Mouse (Mus musculus) heart, embryonic 11.5 days (tissue): ENCODE data around the gene Myo3a. TPM values are rescaled to one million over a fixed set of nuclear protein-coding genes. Genes with fewer than 3 reads are reported as not detected.
A peak's percentile ranks its signal among the peaks of the same experiment; 100 is the strongest.

ENCODE experiments used
- ATAC-seq: fragments of 200-750 bp; cut with Nextera tagmentation; replicated peaks from 2 replicates; pipeline ENCODE4 v1.8.0; 2017; ENCODE audit warnings: moderate library complexity; ENCODE audit not compliant: insufficient number of reproducible peaks, low FRiP score, low TSS enrichment
- H3K27ac ChIP-seq: fragments of 300-500 bp; sonication (generic); 2 replicates; pipeline ENCODE4 v1.5.1; 2014; ENCODE audit warnings: mild to moderate bottlenecking, low read depth, low read length
- H3K27me3 ChIP-seq: fragments of 300-500 bp; sonication (generic); 2 replicates; pipeline ENCODE4 v1.6.1; 2014; ENCODE audit warnings: mild to moderate bottlenecking, low read length, mixed read lengths; ENCODE audit not compliant: control insufficient read depth, insufficient read depth
- H3K36me3 ChIP-seq: fragments of 300-500 bp; sonication (generic); 2 replicates; pipeline ENCODE4 v1.6.1; 2014; ENCODE audit warnings: mild to moderate bottlenecking, low read length, moderate library complexity, mixed read lengths; ENCODE audit not compliant: control insufficient read depth, insufficient read depth
- H3K4me1 ChIP-seq: fragments of 300-500 bp; sonication (generic); 2 replicates; pipeline ENCODE4 v1.6.1; 2014; ENCODE audit warnings: low read length; ENCODE audit not compliant: control insufficient read depth, insufficient read depth
- H3K4me2 ChIP-seq: fragments of 300-500 bp; sonication (generic); 2 replicates; pipeline ENCODE4 v1.6.1; 2014; ENCODE audit warnings: mild to moderate bottlenecking, moderate library complexity
- H3K4me3 ChIP-seq: fragments of 300-500 bp; sonication (generic); 2 replicates; pipeline ENCODE4 v1.5.1; 2014; ENCODE audit warnings: low read depth, low read length
- H3K9ac ChIP-seq: fragments of 300-500 bp; sonication (generic); 2 replicates; pipeline ENCODE4 v1.6.1; 2014; ENCODE audit warnings: mild to moderate bottlenecking, low read depth, low read length, moderate library complexity
- H3K9me3 ChIP-seq: fragments of 300-500 bp; sonication (generic); replicated peaks from 2 replicates; pipeline ENCODE4 v1.6.1; 2016; ENCODE audit warnings: low read length; ENCODE audit not compliant: control insufficient read depth
- WGBS: fragments of 180-500 bp; shearing (Covaris S2); extraction: QIAGEN DNeasy Blood & Tissue Kit; methylation state at CpG from one replicate; pipeline ENCODE4 v1.1.7; 2014; ENCODE audit not compliant: insufficient replicate concordance; 5-methylcytosine and 5-hydroxymethylcytosine counted together
- polyA plus RNA-seq: library from polyadenylated mRNA; unstranded; fragments of >200 nt; fragmentation: Nextera tagmentation; extraction: Ambion mirVana; gene quantifications from 2 replicates; pipeline ENCODE4 v1.2.1, GENCODE M21; 2014

The Myo3a gene
- polyA plus RNA-seq, 1 experiment from 2014 or later, result not detected

DNA sequence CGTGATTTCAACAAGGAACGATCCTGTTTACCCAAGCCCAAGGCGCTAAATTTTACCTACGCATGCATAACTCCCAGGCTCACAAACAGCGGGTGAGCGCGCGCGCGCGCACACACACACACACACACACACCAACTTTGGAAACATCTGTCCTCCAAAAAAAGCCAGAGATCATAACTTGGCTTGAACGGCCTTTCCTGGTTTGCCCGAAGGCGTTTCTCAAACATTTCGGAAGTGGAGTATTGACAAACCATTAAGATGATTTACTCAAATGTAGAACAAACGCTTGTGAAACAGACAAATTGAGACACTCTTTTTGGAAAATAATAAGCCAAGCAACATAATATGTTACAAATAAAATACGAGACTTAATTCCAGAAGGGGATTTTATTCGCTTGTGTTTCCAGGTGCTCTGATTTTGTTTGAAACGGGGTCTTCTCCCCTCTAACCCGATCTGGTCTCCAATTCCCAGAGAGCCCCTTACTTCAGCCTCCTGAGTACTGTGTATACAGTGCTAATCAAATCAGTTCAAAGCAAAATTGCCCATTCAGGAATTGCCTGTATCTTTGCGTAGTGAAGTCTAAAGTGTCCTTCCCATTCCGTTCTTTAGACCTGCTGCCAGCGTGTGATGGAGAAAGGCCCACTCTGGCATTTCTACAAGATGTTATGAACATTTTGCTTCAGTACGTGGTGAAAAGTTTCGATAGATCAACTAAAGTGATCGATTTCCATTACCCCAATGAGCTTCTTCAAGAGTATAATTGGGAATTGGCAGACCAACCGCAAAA, 397.1 kb downstream of the Myo3a start:
- Histone ChIP-seq H3K27ac (no peak overlapping the region), H3K9ac (no peak overlapping the region), H3K9me3 (no peaks in the 10 kb centered on the region), H3K4me1 (peaks cover 13% of the 10 kb centered on the region; the same call in 1 of the 2 replicates), H3K27me3 (peaks cover 74% of the 10 kb centered on the region), H3K4me3 (peak overlapping the region; percentile 31; the same call in 1 of the 2 replicates), H3K4me2 (peak overlapping the region; percentile 67), H3K36me3 (no peaks in the 10 kb centered on the region)
- WGBS, result 7% methylated on average over 27 of the region's 27 CpGs
- no peak for ATAC-seq

DNA sequence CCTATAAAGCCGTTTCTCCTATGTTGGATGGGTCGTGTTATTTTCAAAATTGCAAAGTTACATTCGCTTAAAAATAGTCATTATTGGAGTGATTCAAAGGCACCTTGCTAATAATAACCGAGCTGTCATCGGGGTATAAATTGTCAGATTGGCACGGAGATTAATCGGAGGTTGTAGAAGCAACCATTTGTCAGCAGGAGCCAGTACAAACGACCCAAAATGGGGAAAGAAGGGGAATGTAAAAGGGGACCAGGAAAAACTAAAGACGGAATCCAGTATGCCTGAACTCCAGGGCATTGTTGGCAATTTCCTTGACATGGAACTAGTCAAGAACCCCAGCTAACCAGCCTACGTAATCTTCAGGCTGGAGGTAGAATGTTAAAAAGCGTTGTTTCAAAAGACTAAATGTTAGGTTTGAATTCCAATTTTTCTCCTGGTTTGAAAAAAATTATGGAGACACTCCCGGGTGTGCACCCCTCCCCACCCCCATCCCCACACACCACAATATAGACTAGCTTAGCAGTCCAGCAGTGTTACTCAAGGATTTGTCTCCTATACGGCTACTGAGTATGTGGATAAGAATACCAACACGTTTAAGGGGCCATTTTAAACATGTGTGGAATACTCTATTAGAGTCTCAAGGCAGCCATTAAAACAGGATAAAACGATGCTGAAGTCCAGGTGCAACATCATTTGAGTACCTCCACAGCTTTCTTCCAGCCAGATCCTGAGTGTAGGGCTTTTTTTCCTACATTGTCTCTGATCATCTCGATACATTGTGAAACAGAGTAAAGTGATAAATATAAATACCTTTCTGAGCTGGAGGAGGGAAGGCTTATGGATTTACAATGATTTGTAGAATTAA, 398.0 kb downstream of the Myo3a start:
- H3K27me3 ChIP-seq, result peaks cover 66% of the 10 kb centered on the region
- no peak for ATAC-seq
- 17% methylated on average over 16 of the region's 16 CpGs for WGBS
- peaks cover 13% of the 10 kb centered on the region; the same call in 1 of the 2 replicates for H3K4me1 ChIP-seq
- H3K4me3 ChIP-seq, result no peak overlapping the region
- no peaks in the 10 kb centered on the region for H3K36me3 ChIP-seq
- H3K9ac ChIP-seq, result no peak overlapping the region
- H3K9me3 ChIP-seq, result no peaks in the 10 kb centered on the region
- no peak overlapping the region for H3K27ac ChIP-seq
- no peak overlapping the region for H3K4me2 ChIP-seq

DNA sequence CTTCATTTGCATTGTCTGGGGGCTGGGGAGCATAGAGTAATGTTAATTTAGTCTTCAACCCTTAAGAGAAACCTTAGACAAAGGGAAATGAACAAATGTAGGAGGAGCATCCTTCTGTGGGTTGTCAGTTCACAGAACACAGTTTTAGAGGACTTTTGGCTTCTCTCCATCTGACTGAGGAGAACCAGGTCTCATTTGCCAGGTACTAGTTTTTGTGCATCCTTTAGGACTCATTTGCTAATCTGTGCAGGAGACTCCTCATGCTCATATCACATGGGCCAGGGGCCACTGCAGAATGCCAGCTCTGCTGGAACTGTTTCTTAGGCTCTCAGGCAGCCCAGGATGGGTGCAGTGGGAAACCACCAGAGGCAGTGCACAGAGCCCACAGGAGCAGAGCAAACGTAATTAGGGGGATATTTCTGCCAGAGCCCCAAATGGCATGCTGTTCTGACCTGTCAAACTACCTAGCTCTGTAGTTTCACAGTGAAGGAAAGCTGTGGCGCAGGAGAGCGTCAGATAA, 399.9 kb downstream of the Myo3a start:
- Histone ChIP-seq H3K27me3 (peaks cover 47% of the 10 kb centered on the region), H3K9ac (no peak overlapping the region), H3K4me2 (no peak overlapping the region), H3K4me1 (peaks cover 10% of the 10 kb centered on the region; the same call in 1 of the 2 replicates), H3K9me3 (no peaks in the 10 kb centered on the region), H3K36me3 (no peaks in the 10 kb centered on the region), H3K4me3 (no peak overlapping the region), H3K27ac (no peak overlapping the region)
- WGBS, result 30% methylated on average over 3 of the region's 3 CpGs
- ATAC-seq, result no peak

DNA sequence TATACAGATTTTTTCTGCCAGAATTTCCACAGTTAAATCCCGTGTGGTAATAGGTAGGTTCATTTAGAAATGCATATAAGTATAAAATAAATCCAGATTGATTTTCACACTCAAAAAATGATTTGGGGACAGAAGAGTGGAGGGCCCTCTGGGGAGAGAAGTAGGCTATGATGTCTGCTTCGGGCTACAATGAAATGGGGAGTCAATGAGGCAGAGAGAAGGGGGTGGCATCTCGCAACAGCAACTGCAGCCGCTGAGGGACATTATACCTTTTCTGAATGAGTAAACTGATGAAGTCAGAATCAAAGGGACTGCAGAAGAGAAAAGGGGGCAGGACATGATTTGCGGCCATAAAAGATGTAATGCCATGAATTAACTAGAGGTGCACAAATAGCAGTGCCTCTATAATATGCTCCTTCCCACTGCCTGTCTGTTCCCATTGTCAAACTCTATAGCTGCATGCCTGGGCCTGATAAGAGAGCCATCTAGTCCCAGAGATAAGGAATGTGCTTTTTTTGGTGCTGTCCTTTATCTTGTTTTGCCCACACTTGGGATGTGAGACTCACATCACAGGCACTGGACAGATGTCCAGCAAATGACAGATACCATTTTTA, 400.6 kb downstream of the Myo3a start:
- Histone ChIP-seq H3K9ac (no peak overlapping the region), H3K36me3 (no peaks in the 10 kb centered on the region), H3K9me3 (no peaks in the 10 kb centered on the region), H3K27me3 (peaks cover 40% of the 10 kb centered on the region), H3K4me2 (peak overlapping the region; percentile 11; the same call in 1 of the 2 replicates), H3K27ac (no peak overlapping the region), H3K4me3 (no peak overlapping the region), H3K4me1 (peaks cover 8% of the 10 kb centered on the region; the same call in 1 of the 2 replicates)
- peak; percentile 61 for ATAC-seq
- WGBS, result 23% methylated on average over 5 of the region's 5 CpGs

DNA sequence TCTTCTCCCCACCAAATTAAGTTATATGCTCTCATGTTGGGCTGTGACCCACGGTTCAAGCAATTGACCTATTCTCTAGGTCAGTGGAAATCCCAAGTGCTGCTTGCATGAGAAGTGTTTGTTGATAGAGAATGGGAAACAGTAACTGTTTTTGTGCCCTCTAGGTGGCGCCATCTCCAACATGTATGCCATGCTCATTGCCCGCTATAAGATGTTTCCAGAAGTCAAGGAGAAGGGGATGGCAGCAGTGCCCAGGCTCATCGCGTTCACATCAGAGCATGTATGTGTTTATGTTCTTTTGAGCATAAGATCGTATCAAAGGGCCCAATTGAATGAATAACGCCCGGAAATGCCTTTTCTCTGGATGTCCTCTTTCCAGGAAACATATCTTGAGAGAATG, 407.5 kb downstream of the Myo3a start:
- Histone ChIP-seq H3K27ac (no peak overlapping the region), H3K27me3 (no peaks in the 10 kb centered on the region), H3K4me3 (no peak overlapping the region), H3K4me2 (no peak overlapping the region), H3K4me1 (no peaks in the 10 kb centered on the region), H3K36me3 (no peaks in the 10 kb centered on the region), H3K9ac (no peak overlapping the region), H3K9me3 (no peaks in the 10 kb centered on the region)
- WGBS, result 38% methylated on average over 8 of the region's 8 CpGs
- ATAC-seq, result no peak

DNA sequence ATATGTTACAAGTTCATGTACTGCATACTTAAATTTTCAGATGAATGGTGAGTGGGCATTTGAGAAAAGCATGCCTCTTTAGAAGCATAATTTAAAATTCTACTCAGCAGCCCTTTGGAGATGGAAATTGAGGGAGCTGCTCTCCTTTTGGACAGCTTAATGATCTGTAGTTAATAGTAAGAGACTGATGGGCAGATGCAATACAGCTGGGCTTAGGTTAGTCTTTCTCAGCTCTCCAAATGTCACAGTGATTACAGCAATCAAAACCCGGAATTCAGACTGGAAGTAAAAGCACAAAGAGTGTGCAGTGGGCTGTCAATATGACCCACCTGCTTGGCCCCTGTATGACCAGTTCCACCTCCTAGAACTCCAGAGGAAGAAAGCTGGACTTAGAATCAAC, 418.8 kb downstream of the Myo3a start:
- Histone ChIP-seq H3K4me2 (no peak overlapping the region), H3K27me3 (no peaks in the 10 kb centered on the region), H3K4me3 (no peak overlapping the region), H3K9me3 (no peaks in the 10 kb centered on the region), H3K9ac (no peak overlapping the region), H3K27ac (no peak overlapping the region), H3K36me3 (no peaks in the 10 kb centered on the region), H3K4me1 (no peaks in the 10 kb centered on the region)
- no peak for ATAC-seq
- 44% methylated on average over 1 of the region's 1 CpGs for WGBS

DNA sequence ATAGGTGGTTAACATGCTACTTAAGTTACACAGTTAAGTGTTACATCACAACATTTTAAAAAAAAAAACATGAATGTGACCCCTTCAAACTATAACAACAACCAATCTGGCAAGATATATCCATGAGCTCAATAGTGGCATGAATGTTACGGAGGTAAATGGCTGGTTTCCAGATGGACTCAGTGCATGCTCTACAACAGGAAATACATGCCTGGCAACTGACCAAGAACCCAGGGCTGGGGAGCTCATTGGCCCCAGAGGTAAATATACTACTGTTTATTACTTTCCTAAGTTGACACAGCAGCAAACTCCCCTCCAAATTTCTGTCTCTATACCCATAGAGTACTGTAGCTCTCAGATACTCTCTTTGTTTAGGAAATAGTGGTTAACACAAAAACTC, 421.1 kb downstream of the Myo3a start:
- no peaks in the 10 kb centered on the region for H3K36me3 ChIP-seq
- no peak for ATAC-seq
- WGBS, result 73% methylated on average over 1 of the region's 1 CpGs
- no peak overlapping the region for H3K9ac ChIP-seq
- no peaks in the 10 kb centered on the region for H3K4me1 ChIP-seq
- H3K4me2 ChIP-seq, result no peak overlapping the region
- no peak overlapping the region for H3K27ac ChIP-seq
- H3K9me3 ChIP-seq, result no peaks in the 10 kb centered on the region
- no peaks in the 10 kb centered on the region for H3K27me3 ChIP-seq
- no peak overlapping the region for H3K4me3 ChIP-seq

DNA sequence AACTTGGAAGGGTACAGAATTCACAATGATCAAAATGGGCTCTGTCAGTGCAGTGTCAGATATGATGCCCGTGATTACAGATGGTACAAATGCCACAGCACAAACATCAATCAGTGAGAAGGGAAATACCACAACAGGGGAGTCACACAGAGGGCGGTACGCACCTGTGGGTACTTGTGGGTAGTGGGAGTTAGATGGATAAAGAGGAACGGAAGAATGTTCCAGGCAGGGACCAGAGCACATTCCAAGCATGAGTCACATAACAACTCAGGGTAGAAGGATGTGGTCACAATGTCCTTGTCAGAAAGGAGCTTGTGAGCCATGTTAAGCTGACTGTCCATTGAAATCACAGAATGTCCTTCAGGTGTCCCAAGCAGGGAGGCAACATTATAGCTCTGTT, 424.5 kb downstream of the Myo3a start:
- H3K9me3 ChIP-seq, result no peaks in the 10 kb centered on the region
- no peaks in the 10 kb centered on the region for H3K27me3 ChIP-seq
- H3K27ac ChIP-seq, result no peak overlapping the region
- no peak overlapping the region for H3K4me2 ChIP-seq
- no peaks in the 10 kb centered on the region for H3K36me3 ChIP-seq
- no peak overlapping the region for H3K9ac ChIP-seq
- H3K4me3 ChIP-seq, result no peak overlapping the region
- no peak for ATAC-seq
- H3K4me1 ChIP-seq, result no peaks in the 10 kb centered on the region
- WGBS, result 58% methylated on average over 4 of the region's 4 CpGs
